Mouse (Mus musculus) CH12.LX (cell line): ENCODE measurements around the gene Gm3435.
"Not testable (repeated sequence)": the region's sequence is repeated elsewhere in the genome, so short reads cannot be mapped to it uniquely, and the experiment has no call there.

Experiments used
- CHD1 ChIP-seq: IDR thresholded peaks from 2 replicates; pipeline ENCODE4 v1.6.1; 2012; ENCODE audit warnings: low read depth, low read length, improper control_type of control experiment, inconsistent platforms
- CTCF ChIP-seq, 2 experiments: IDR thresholded peaks in 1 of 2; conservative IDR thresholded peaks in 1 of 2; 2 replicates each; pipeline ENCODE4 v1.5.1; 2011 to 2012; ENCODE audit warnings: low read depth in 2 of 2, low read length in 2 of 2, improper control_type of control experiment in 1 of 2, inconsistent platforms in 1 of 2, mild to moderate bottlenecking in 1 of 2, moderate library complexity in 1 of 2
- E2F4 ChIP-seq: IDR thresholded peaks from 2 replicates; pipeline ENCODE4 v1.6.1; 2011; ENCODE audit warnings: low read depth, low read length, improper control_type of control experiment; ENCODE audit not compliant: insufficient replicate concordance
- NRF1 ChIP-seq: IDR thresholded peaks from 2 replicates; pipeline ENCODE4 v1.6.1; 2014; ENCODE audit warnings: low read depth, mild to moderate bottlenecking, inconsistent platforms, low read length, improper control_type of control experiment, moderate library complexity
- POLR2A ChIP-seq: IDR thresholded peaks from 2 replicates; pipeline ENCODE4 v1.6.1; 2011; ENCODE audit warnings: low read depth, mild to moderate bottlenecking, improper control_type of control experiment, low read length
- ZMIZ1 ChIP-seq: IDR thresholded peaks from 2 replicates; pipeline ENCODE4 v1.6.1; 2012; ENCODE audit warnings: low read depth, mild to moderate bottlenecking, inconsistent platforms, low read length, improper control_type of control experiment

GRCm38 (mm10) chr17:15041175-15041729 lies 31.3 kb downstream of the Gm3435 start, which contains the start of the genes Ermard, Tcte3 and Gm3448:
- not testable (repeated sequence) for TF ChIP-seq CTCF (conservative IDR thresholded peaks at IDR 0.05 in 1 of 2, IDR thresholded peaks at IDR 0.05 in 1 of 2; ENCODE audit: low read depth in 2 of 2, low read length in 2 of 2); ZMIZ1; E2F4; NRF1; CHD1; POLR2A
